Mouse (Mus musculus) MEL (cell line): ENCODE data around the gene Edil3. TPM values are rescaled to one million over a fixed set of nuclear protein-coding genes. Genes with fewer than 3 reads are reported as not detected.

Source experiments
- DNase-seq: peaks from one replicate; pipeline ENCODE4 v3.0.0; 2011; ENCODE audit warnings: low read depth, low spot score
- H3K27ac ChIP-seq: 2 replicates; pipeline ENCODE4 v1.5.1; 2012; ENCODE audit warnings: low read depth, mild to moderate bottlenecking, control low read depth, low read length, moderate library complexity; ENCODE audit not compliant: control insufficient read depth
- H3K27me3 ChIP-seq, 2 experiments: fragments of 150-350 bp in 1 of 2; sonication (generic) in 1 of 2; 2 replicates each; pipeline ENCODE4 v1.6.1; 2012; ENCODE audit warnings: low read length in 2 of 2, mild to moderate bottlenecking in 2 of 2, improper control_type of control experiment in 1 of 2, moderate library complexity in 1 of 2; ENCODE audit not compliant: insufficient read depth in 2 of 2, control insufficient read depth in 1 of 2
- H3K36me3 ChIP-seq, 2 experiments: 2 replicates each; pipeline ENCODE4 v1.6.1; 2012 to 2014; ENCODE audit warnings: low read length in 2 of 2, improper control_type of control experiment in 1 of 2, inconsistent platforms in 1 of 2, mild to moderate bottlenecking in 1 of 2; ENCODE audit not compliant: insufficient read depth in 2 of 2, control insufficient read depth in 1 of 2
- H3K4me1 ChIP-seq, 2 experiments: fragments of 150-350 bp in 1 of 2; sonication (generic) in 1 of 2; 2 replicates each; pipeline ENCODE4 v1.6.1; 2012; ENCODE audit warnings: low read length in 2 of 2, improper control_type of control experiment in 1 of 2, mild to moderate bottlenecking in 1 of 2; ENCODE audit not compliant: insufficient read depth in 2 of 2, control insufficient read depth in 1 of 2
- H3K4me3 ChIP-seq, 2 experiments: fragments of 150-350 bp in 1 of 2; sonication (generic) in 1 of 2; 2 replicates each; pipeline ENCODE4 v1.5.1; 2012; ENCODE audit warnings: low read depth in 2 of 2, low read length in 2 of 2, mild to moderate bottlenecking in 2 of 2, moderate library complexity in 2 of 2, control low read depth in 1 of 2, improper control_type of control experiment in 1 of 2; ENCODE audit not compliant: control insufficient read depth in 1 of 2, insufficient read depth in 1 of 2
- H3K79me2 ChIP-seq: 2 replicates; pipeline ENCODE4 v1.6.1; 2012; ENCODE audit warnings: mild to moderate bottlenecking, low read length, moderate library complexity; ENCODE audit not compliant: control insufficient read depth, poor library complexity, insufficient read depth
- H3K9ac ChIP-seq: 2 replicates; pipeline ENCODE4 v1.6.1; 2012; ENCODE audit warnings: low read depth, mild to moderate bottlenecking, control low read depth, low read length, moderate library complexity; ENCODE audit not compliant: control insufficient read depth, poor library complexity, severe bottlenecking
- H3K9me3 ChIP-seq: fragments of 150-350 bp; sonication (generic); replicated peaks from 2 replicates; pipeline ENCODE4 v1.6.1; 2012; ENCODE audit warnings: mild to moderate bottlenecking, low read length, improper control_type of control experiment, moderate library complexity; ENCODE audit not compliant: insufficient read depth
- BHLHE40 ChIP-seq: IDR thresholded peaks from 2 replicates; pipeline ENCODE4 v1.6.1; 2012; ENCODE audit warnings: low read depth, mild to moderate bottlenecking, inconsistent platforms, low read length, improper control_type of control experiment, borderline replicate concordance
- CTCF ChIP-seq, 3 experiments: IDR thresholded peaks in 2 of 3; conservative IDR thresholded peaks in 1 of 3; 2 replicates each; pipeline ENCODE4 v1.5.1; 2011 to 2012; ENCODE audit warnings: low read length in 3 of 3, low read depth in 2 of 3, mild to moderate bottlenecking in 2 of 3, improper control_type of control experiment in 1 of 3, inconsistent platforms in 1 of 3, mixed read lengths in 1 of 3, moderate library complexity in 1 of 3; ENCODE audit not compliant: control insufficient read depth in 1 of 3, insufficient read depth in 1 of 3, poor library complexity in 1 of 3, severe bottlenecking in 1 of 3
- ELF1 ChIP-seq: IDR thresholded peaks from 2 replicates; pipeline ENCODE4 v1.6.1; 2014; ENCODE audit warnings: low read depth, mild to moderate bottlenecking, inconsistent platforms, low read length, improper control_type of control experiment, moderate library complexity
- EP300 ChIP-seq, 2 experiments: IDR thresholded peaks; 2 replicates each; pipeline ENCODE4 v1.6.1; 2011; ENCODE audit warnings: improper control_type of control experiment in 2 of 2, low read length in 2 of 2, low read depth in 1 of 2, mild to moderate bottlenecking in 1 of 2
- ETS1 ChIP-seq: IDR thresholded peaks from 2 replicates; pipeline ENCODE4 v1.6.1; 2012; ENCODE audit warnings: low read depth, mild to moderate bottlenecking, inconsistent platforms, low read length, improper control_type of control experiment, moderate library complexity
- GATA1 ChIP-seq: IDR thresholded peaks from 2 replicates; pipeline ENCODE4 v1.6.1; 2011; ENCODE audit warnings: low read depth, low read length, improper control_type of control experiment
- JUND ChIP-seq: IDR thresholded peaks from 2 replicates; pipeline ENCODE4 v1.6.1; 2011; ENCODE audit warnings: low read depth, mild to moderate bottlenecking, improper control_type of control experiment, low read length
- KAT2A ChIP-seq: conservative IDR thresholded peaks from 2 replicates; pipeline ENCODE4 v1.6.1; 2012; ENCODE audit warnings: low read depth, low read length, improper control_type of control experiment, inconsistent platforms
- MAFK ChIP-seq: IDR thresholded peaks from 2 replicates; pipeline ENCODE4 v1.6.1; 2011; ENCODE audit warnings: low read depth, mild to moderate bottlenecking, low read length, improper control_type of control experiment, borderline replicate concordance
- NRF1 ChIP-seq: IDR thresholded peaks from 2 replicates; pipeline ENCODE4 v1.6.1; 2014; ENCODE audit warnings: low read depth, mild to moderate bottlenecking, inconsistent platforms, low read length, improper control_type of control experiment, moderate library complexity; ENCODE audit not compliant: poor library complexity, insufficient read depth, severe bottlenecking
- POLR2AphosphoS5 ChIP-seq: IDR thresholded peaks from 2 replicates; pipeline ENCODE4 v1.6.1; 2012; ENCODE audit warnings: low read depth, borderline replicate concordance, mild to moderate bottlenecking, inconsistent platforms, low read length, moderate library complexity, mixed read lengths
- RCOR1 ChIP-seq: IDR thresholded peaks from 2 replicates; pipeline ENCODE4 v1.6.1; 2012; ENCODE audit warnings: low read depth, mild to moderate bottlenecking, inconsistent platforms, low read length, improper control_type of control experiment
- SMC3 ChIP-seq: IDR thresholded peaks from 2 replicates; pipeline ENCODE4 v1.6.1; 2011; ENCODE audit warnings: low read depth, low read length, improper control_type of control experiment
- TCF12 ChIP-seq: IDR thresholded peaks from 2 replicates; pipeline ENCODE4 v1.6.1; 2014; ENCODE audit warnings: low read depth, mild to moderate bottlenecking, inconsistent platforms, low read length, improper control_type of control experiment, moderate library complexity
- UBTF ChIP-seq: IDR thresholded peaks from 2 replicates; pipeline ENCODE4 v1.6.1; 2012; ENCODE audit warnings: low read depth, mild to moderate bottlenecking, inconsistent platforms, low read length, improper control_type of control experiment, moderate library complexity, borderline replicate concordance; ENCODE audit not compliant: insufficient read depth
- USF2 ChIP-seq, 2 experiments: IDR thresholded peaks; 2 replicates each; pipeline ENCODE4 v1.6.1; 2011 to 2012; ENCODE audit warnings: improper control_type of control experiment in 2 of 2, low read length in 2 of 2, borderline replicate concordance in 1 of 2, inconsistent platforms in 1 of 2, low read depth in 1 of 2, mild to moderate bottlenecking in 1 of 2; ENCODE audit not compliant: insufficient read depth in 1 of 2
- ZKSCAN1 ChIP-seq: IDR thresholded peaks from 2 replicates; pipeline ENCODE4 v1.6.1; 2012; ENCODE audit warnings: low read depth, mild to moderate bottlenecking, inconsistent platforms, low read length, improper control_type of control experiment, moderate library complexity
- ZMIZ1 ChIP-seq: IDR thresholded peaks from 2 replicates; pipeline ENCODE4 v1.6.1; 2012; ENCODE audit warnings: low read depth, mild to moderate bottlenecking, inconsistent platforms, low read length, improper control_type of control experiment, moderate library complexity
- ZNF384 ChIP-seq: IDR thresholded peaks from 2 replicates; pipeline ENCODE4 v1.6.1; 2012; ENCODE audit warnings: low read depth, mild to moderate bottlenecking, inconsistent platforms, low read length, improper control_type of control experiment
- polyA plus RNA-seq, 2 experiments: library from polyadenylated mRNA; stranded (reverse) in 1 of 2; unstranded in 1 of 2; fragments of >175 nt in 1 of 2; fragments of >200 nt in 1 of 2; gene quantifications; 2 replicates each; pipeline versions ENCODE4 v1.2.1 to v1.2.4; 2012; ENCODE audit warnings: low replicate concordance in 2 of 2, low read depth in 1 of 2; ENCODE audit not compliant: insufficient read length in 2 of 2, insufficient read depth in 1 of 2, missing spikeins in 1 of 2
- total RNA-seq: library from RNA; depleted of rRNA; stranded (reverse); fragments of 300-350 nt; gene quantifications from 2 replicates; pipeline ENCODE4 v1.2.3, GENCODE M21; 2012

The Edil3 gene
- total and polyA plus RNA-seq, 3 experiments = not detected

- TF ChIP-seq ZMIZ1 (no peak), ZKSCAN1 (no peak), BHLHE40 (no peak), NRF1 (no peak), GATA1 (no peak), KAT2A (no peak), ELF1 (no peak), POLR2AphosphoS5 (no peak), TCF12 (no peak), EP300 (IDR thresholded peaks at IDR 0.05; ENCODE audit: low read depth in 1 of 2, low read length in 2 of 2) (no peak), ZNF384 (no peak), RCOR1 (no peak), MAFK (no peak), CTCF (IDR thresholded peaks at IDR 0.05 in 2 of 3, conservative IDR thresholded peaks at IDR 0.05 in 1 of 3; ENCODE audit: control insufficient read depth in 1 of 3, insufficient read depth in 1 of 3, low read depth in 2 of 3, low read length in 3 of 3, poor library complexity in 1 of 3, severe bottlenecking in 1 of 3) (no peak), ETS1 (no peak), JUND (no peak), SMC3 (no peak)
- TF ChIP-seq, all 39 proteins: peak for 0
- no peak for DNase-seq
- no peaks in the 10 kb centered on the region for H3K79me2 ChIP-seq
- no peaks in the 10 kb centered on the region for H3K36me3 ChIP-seq
- H3K9ac ChIP-seq = no peak overlapping the region
- H3K4me1 ChIP-seq = no peaks in the 10 kb centered on the region
- H3K27ac ChIP-seq = no peak overlapping the region
- no peaks in the 10 kb centered on the region for H3K27me3 ChIP-seq
- no peak overlapping the region for H3K4me3 ChIP-seq
- H3K9me3 ChIP-seq = no peaks in the 10 kb centered on the region
Measured at GRCm38 (mm10) chr13:89197019-89197418, 375.7 kb downstream of the Edil3 start.

DNA sequence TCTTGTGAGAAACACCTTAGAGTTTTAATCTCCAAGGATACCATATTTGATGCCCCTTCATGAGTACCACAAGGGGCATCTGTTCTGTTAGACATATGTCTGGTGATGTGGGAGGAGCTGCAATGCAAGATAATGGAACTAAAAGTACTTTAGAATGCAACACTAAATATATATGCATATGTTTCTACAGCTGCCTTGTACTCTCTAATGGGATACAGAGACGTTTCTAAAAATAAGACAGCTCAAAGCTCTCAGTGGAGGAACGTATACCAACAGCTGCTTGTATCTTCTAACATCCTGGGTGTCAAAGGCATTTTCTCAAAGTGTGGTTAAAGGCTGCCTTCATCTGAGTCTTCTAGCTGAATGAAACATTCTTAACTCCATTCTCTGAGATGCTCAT lies 378.0 kb downstream of the Edil3 start:
- Histone ChIP-seq H3K9me3 (no peaks in the 10 kb centered on the region), H3K27me3 (no peaks in the 10 kb centered on the region), H3K36me3 (no peaks in the 10 kb centered on the region), H3K4me3 (no peak overlapping the region), H3K4me1 (no peaks in the 10 kb centered on the region), H3K79me2 (no peaks in the 10 kb centered on the region), H3K27ac (no peak overlapping the region), H3K9ac (no peak overlapping the region)
- DNase-seq = no peak
- TF ChIP-seq USF2 (IDR thresholded peaks at IDR 0.05; ENCODE audit: borderline replicate concordance in 1 of 2, insufficient read depth in 1 of 2, low read depth in 1 of 2, low read length in 2 of 2) = no peak
- no peak for TF ChIP-seq UBTF
